Mouse (Mus musculus) embryonic facial prominence, embryonic 11.5 days (tissue): ENCODE results near the gene Zfp229. TPM values are rescaled to one million over a fixed set of nuclear protein-coding genes. Genes with fewer than 3 reads are reported as not detected.

ENCODE experiments used
- polyA plus RNA-seq: library from polyadenylated mRNA; unstranded; fragments of >200 nt; fragmentation: Nextera tagmentation; extraction: Ambion mirVana; gene quantifications from 2 replicates; pipeline ENCODE4 v1.2.1, GENCODE M21; 2014

Zfp229 gene
- polyA plus RNA-seq, 1 experiment from 2014 or later, result 6.7 TPM

Other genes starting within 250 kb of the Zfp229 start
- 10.3 and 10.4 TPM in 2 replicates for gene Zfp53, start 241.8 kb upstream of the Zfp229 start, polyA plus RNA-seq
- gene Zfp52, start 195.3 kb upstream of the Zfp229 start, polyA plus RNA-seq, result 1.8 and 3.2 TPM in 2 replicates
- gene Zfp948, start 163.8 kb upstream of the Zfp229 start, polyA plus RNA-seq, result 17.4 and 22.1 TPM in 2 replicates
- 5.6 and 7.5 TPM in 2 replicates for gene Zfp983, start 80.2 kb upstream of the Zfp229 start, polyA plus RNA-seq
- gene Gm10226, start 38.9 kb upstream of the Zfp229 start, polyA plus RNA-seq, result 9.4 and 11.0 TPM in 2 replicates
- gene Zfp760, start 23.1 kb upstream of the Zfp229 start, polyA plus RNA-seq, result 26.0 and 29.8 TPM in 2 replicates
- 10.2 and 12.0 TPM in 2 replicates for gene Zfp820, start 115.0 kb downstream of the Zfp229 start, polyA plus RNA-seq
- gene Zfp995, start 179.1 kb downstream of the Zfp229 start, polyA plus RNA-seq, result 8.3 and 10.8 TPM in 2 replicates
- gene Zfp942, start 231.7 kb downstream of the Zfp229 start, polyA plus RNA-seq, result 29.4 and 30.9 TPM in 2 replicates
- 23.2 and 24.1 TPM in 2 replicates for gene Zfp943, start 231.8 kb downstream of the Zfp229 start, polyA plus RNA-seq